Mouse (Mus musculus) neural tube, embryonic 14.5 days (tissue): ENCODE data around the gene Cdk14. TPM values are rescaled to one million over a fixed set of nuclear protein-coding genes. Genes with fewer than 3 reads are reported as not detected.

ENCODE experiments used
- ATAC-seq: fragments of 200-750 bp; cut with Nextera tagmentation; 2 replicates; pipeline ENCODE4 v1.8.0; 2017; ENCODE audit warnings: low read depth, mild to moderate bottlenecking, moderate TSS enrichment, moderate library complexity
- H3K27ac ChIP-seq: fragments of 300-500 bp; sonication (generic); 2 replicates; pipeline ENCODE4 v1.5.1; 2014; ENCODE audit warnings: low read depth, mild to moderate bottlenecking, control low read depth, low read length, moderate library complexity, mixed read lengths
- H3K27me3 ChIP-seq: fragments of 300-500 bp; sonication (generic); 2 replicates; pipeline ENCODE4 v1.6.1; 2014; ENCODE audit warnings: low read length; ENCODE audit not compliant: control insufficient read depth, insufficient read depth
- H3K36me3 ChIP-seq: fragments of 300-500 bp; sonication (generic); 2 replicates; pipeline ENCODE4 v1.6.1; 2014; ENCODE audit warnings: low read length, mixed read lengths; ENCODE audit not compliant: control insufficient read depth, insufficient read depth
- H3K4me1 ChIP-seq: fragments of 300-500 bp; sonication (generic); 2 replicates; pipeline ENCODE4 v1.6.1; 2014; ENCODE audit warnings: low read length; ENCODE audit not compliant: control insufficient read depth, insufficient read depth
- H3K4me2 ChIP-seq: fragments of 300-500 bp; sonication (generic); 2 replicates; pipeline ENCODE4 v1.6.1; 2014; ENCODE audit warnings: mild to moderate bottlenecking, low read depth, low read length, control low read depth
- H3K4me3 ChIP-seq: fragments of 300-500 bp; sonication (generic); 2 replicates; pipeline ENCODE4 v1.5.1; 2014; ENCODE audit warnings: low read depth, low read length, control low read depth, mixed read lengths
- H3K9ac ChIP-seq: fragments of 300-500 bp; sonication (generic); replicated peaks from 2 replicates; pipeline ENCODE4 v1.6.1; 2014; ENCODE audit warnings: low read depth, mild to moderate bottlenecking, control low read depth, low read length, mixed read lengths
- H3K9me3 ChIP-seq: fragments of 300-500 bp; sonication (generic); 2 replicates; pipeline ENCODE4 v1.6.1; 2016; ENCODE audit warnings: low read length; ENCODE audit not compliant: control insufficient read depth
- WGBS: fragments of 180-500 bp; shearing (Covaris S2); extraction: QIAGEN DNeasy Blood & Tissue Kit; methylation state at CpG from one replicate; pipeline ENCODE4 v1.1.7; 2014; 5-methylcytosine and 5-hydroxymethylcytosine counted together
- microRNA-seq: library from miRNA; unstranded; fragments of <30 nt; microRNA quantifications from one replicate; pipeline ENCODE4, GENCODE M21; 2016
- polyA plus RNA-seq: library from polyadenylated mRNA; unstranded; fragments of >200 nt; fragmentation: Nextera tagmentation; extraction: Ambion mirVana; gene quantifications from 2 replicates; pipeline ENCODE4 v1.2.1, GENCODE M21; 2014

Gene Cdk14
- polyA plus RNA-seq, 1 experiment from 2014 or later: 53.5 TPM

GRCm38 (mm10) chr5:4756001-4756681 lies 664.0 kb downstream of the Cdk14 start:
- Histone ChIP-seq H3K27ac (no peak overlapping the region), H3K4me3 (peak overlapping the region; percentile 85), H3K4me1 (peaks cover 11% of the 10 kb centered on the region; the same call in 1 of the 2 replicates), H3K27me3 (peaks cover 2% of the 10 kb centered on the region), H3K9me3 (no peaks in the 10 kb centered on the region), H3K36me3 (no peaks in the 10 kb centered on the region), H3K9ac (peak overlapping the region; percentile 76), H3K4me2 (peak overlapping the region; percentile 98)
- 4% methylated on average over 43 of the region's 43 CpGs for WGBS
- ATAC-seq: peak; percentile 18; the same call in 1 of the 2 replicates

- H3K9me3 ChIP-seq: no peaks in the 10 kb centered on the region
- 37% methylated on average over 11 of the region's 11 CpGs for WGBS
- peak overlapping the region; percentile 98 for H3K4me2 ChIP-seq
- ATAC-seq: no peak
- no peak overlapping the region for H3K27ac ChIP-seq
- no peaks in the 10 kb centered on the region for H3K36me3 ChIP-seq
- H3K27me3 ChIP-seq: peaks cover 2% of the 10 kb centered on the region
- no peak overlapping the region; the same call in 1 of the 2 replicates for H3K9ac ChIP-seq
- peaks cover 11% of the 10 kb centered on the region; the same call in 1 of the 2 replicates for H3K4me1 ChIP-seq
- H3K4me3 ChIP-seq: peak overlapping the region; percentile 85
Observed at GRCm38 (mm10) chr5:4755326-4755725, 664.8 kb downstream of the Cdk14 start.

- H3K9me3 ChIP-seq: no peaks in the 10 kb centered on the region
- H3K4me1 ChIP-seq: peaks cover 11% of the 10 kb centered on the region; the same call in 1 of the 2 replicates
- no peak overlapping the region for H3K27ac ChIP-seq
- no peak for ATAC-seq
- no peaks in the 10 kb centered on the region for H3K36me3 ChIP-seq
- peak overlapping the region; percentile 16; the same call in 1 of the 2 replicates for H3K9ac ChIP-seq
- peaks cover 2% of the 10 kb centered on the region for H3K27me3 ChIP-seq
- H3K4me3 ChIP-seq: peak overlapping the region; percentile 85
- H3K4me2 ChIP-seq: peak overlapping the region; percentile 98
- 24% methylated on average over 9 of the region's 9 CpGs for WGBS
Observed at GRCm38 (mm10) chr5:4754701-4755281, 665.3 kb downstream of the Cdk14 start.

Small RNAs within 50 kb of the gene (microRNA-seq; reads per million reads assigned to microRNA genes)
- gene Gm25037 (not detected), gene Gm44483 (not detected)

Other genes with a start within 250 kb of the Cdk14 start
- 0.33 TPM in 1 of 2 replicates, not detected in the other for gene 1700015F17Rik, start 58.8 kb upstream of the Cdk14 start, polyA plus RNA-seq
- 17.0 and 19.3 TPM in 2 replicates for gene Cldn12, start 94.6 kb upstream of the Cdk14 start, polyA plus RNA-seq
- 21.7 and 23.4 TPM in 2 replicates for gene Gtpbp10, start 139.2 kb upstream of the Cdk14 start, polyA plus RNA-seq
- 14.1 and 14.9 TPM in 2 replicates for gene Gm8773, start 153.5 kb upstream of the Cdk14 start, polyA plus RNA-seq
- gene Cfap69, start 243.9 kb upstream of the Cdk14 start, polyA plus RNA-seq: 7.5 and 14.2 TPM in 2 replicates